Mouse (Mus musculus) kidney, adult 8-10 months (tissue): ENCODE data around the gene Kcnq1.

ENCODE experiments used
- DNase-seq, 2 experiments: peaks; one replicate each; pipeline ENCODE4 v3.0.0; 2022

Gene Kcnq1

GRCm38 (mm10) chr7:143432631-143433030, 326.5 kb downstream of the Kcnq1 start:
- no peak for DNase-seq

DNA sequence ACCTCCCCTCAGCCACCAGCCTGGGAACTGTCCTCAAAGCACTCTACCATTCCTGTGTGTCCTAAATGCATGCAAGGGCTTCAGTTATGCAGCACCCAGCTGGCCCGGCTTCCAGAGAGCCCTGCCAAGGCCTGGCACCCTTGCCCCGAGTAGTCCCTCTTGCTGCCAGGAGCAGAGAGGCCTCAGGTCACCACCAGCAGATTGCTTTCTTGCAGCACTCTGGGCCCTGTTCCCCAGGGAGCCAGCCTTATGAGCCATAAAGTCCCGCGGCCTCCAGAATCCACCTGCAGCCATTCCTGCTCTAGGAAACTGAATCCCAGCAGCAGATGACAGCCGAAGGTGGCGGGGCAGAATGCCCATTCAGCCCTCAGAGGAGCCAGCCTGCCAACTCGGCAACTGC, 327.2 kb downstream of the Kcnq1 start:
- DNase-seq = peak; percentile 15 to 39

GRCm38 (mm10) chr7:143437231-143437893, 331.2 kb downstream of the Kcnq1 start:
- DNase-seq = no peak

GRCm38 (mm10) chr7:143437894-143438581, 331.9 kb downstream of the Kcnq1 start:
- DNase-seq = no peak

- DNase-seq = no peak
Measured at GRCm38 (mm10) chr7:143438965-143439364, 332.8 kb downstream of the Kcnq1 start.

DNA sequence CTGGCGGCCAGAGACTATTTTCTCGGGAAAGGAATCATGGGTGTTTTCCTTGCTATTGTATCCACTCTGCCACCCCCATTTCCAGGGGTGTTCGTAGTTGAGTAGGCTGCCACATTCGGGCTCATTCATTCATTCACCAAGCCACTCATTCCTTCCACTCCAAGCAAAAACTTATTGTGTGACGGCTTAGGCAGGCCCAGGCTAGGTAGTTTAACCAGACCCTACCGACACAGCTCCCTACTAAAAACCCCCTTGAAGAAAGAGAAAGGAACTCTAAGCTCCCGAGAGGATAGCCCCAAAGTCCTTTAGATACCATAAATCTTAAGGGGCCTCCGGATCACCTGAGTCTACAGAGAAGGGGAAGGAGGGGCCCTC, 338.4 kb downstream of the Kcnq1 start:
- no peak for DNase-seq

GRCm38 (mm10) chr7:143444955-143445648, 338.9 kb downstream of the Kcnq1 start:
- no peak for DNase-seq

DNA sequence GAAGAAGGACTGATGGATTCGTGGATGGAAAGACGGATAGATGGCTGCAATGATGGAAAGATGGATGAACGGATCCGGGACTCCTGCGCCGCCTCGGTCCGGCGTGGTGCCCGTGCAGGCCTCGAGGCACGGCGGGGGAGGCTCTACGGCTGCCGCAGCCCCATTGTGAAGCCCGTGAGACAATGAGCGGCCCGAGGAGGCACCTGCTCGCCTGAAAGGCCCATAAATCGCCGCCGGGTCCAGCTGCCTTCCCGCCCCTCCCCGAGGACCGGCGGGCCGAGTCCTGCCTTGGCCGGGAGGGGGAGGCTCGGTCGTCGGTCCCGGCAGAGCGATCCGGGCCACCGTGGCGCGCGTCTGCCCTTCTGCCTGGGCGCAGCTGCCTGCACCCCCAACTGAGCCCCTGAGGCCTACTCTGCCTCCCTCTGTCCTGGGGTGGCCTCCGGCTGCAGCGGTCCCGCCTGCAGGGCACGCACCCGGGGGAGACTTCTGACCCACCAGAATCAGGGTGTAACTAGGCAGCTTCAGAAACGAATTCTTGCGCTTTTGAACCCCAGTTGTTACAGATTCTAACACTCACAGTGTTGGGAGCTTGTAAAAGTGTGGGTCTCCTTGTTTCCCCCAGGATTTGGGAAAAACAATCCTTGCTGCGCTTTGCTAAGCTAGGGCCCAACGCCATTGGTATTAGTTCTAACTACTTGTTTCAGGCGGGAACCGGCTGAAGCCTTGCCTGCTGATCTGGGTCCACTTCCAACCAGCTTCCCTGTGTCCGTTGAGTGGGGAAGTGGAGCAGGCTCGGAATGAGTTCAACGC, 339.7 kb downstream of the Kcnq1 start:
- no peak for DNase-seq

GRCm38 (mm10) chr7:143447130-143447529, 341.0 kb downstream of the Kcnq1 start:
- DNase-seq = no peak

- DNase-seq = no peak
Measured at GRCm38 (mm10) chr7:143458963-143459331, 352.8 kb downstream of the Kcnq1 start.

- no peak for DNase-seq
Measured at GRCm38 (mm10) chr7:143459332-143460211, 353.4 kb downstream of the Kcnq1 start.

DNA sequence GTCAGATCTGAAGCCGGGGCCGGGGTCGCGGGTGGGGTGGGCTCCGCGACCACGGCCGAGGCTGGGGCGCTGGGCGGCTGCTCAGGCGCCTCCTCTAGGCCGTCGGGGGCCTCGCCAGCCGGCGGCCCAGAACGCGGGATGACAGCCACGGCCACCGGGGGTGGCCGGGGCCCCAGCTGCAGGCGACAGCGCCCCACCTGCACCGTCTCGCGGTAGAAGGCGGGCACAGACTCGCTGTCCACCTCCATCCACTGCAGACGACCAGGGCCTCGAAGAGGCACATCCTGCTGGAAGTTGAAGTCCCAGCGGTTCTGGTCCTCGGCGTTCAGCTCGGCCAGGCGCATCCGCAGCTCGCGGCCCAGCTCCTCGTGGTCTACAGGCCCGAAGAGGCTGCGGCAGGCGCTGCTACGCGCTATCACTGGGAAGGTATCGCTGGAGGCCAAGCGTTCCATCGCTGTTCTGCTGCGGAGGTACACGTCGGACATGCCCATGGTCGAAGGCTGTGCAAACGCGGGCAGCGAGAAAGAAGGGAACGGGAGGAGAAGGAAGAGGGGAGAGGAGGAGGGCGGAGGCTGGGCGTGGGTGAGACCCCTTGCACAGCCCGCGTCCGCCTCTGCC, 354.2 kb downstream of the Kcnq1 start:
- no peak for DNase-seq

DNA sequence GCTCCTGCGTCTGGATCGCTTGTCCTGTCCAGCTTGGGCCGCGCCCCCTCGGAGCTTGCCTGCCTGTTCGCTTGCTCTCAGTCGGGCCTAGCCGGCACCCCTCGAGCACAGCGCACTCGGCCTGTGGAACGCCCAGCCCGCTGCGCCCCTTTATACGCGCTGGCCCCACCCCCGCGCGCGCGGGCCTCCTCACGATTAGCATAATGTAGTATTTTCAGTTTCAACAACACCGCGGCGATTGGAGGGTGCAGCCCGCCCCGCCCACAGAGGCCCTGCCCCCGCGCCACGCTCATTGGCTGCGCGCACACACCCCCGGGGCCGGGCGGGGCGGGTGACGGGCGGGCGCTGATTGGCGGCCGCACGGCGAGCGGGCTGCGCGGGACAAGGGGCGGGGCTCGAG, 354.7 kb downstream of the Kcnq1 start, which contains the start of gene Cdkn1c:
Gene Cdkn1c, minus strand, starts transcription at position 177 of the 400 bp plus-strand sequence.
- DNase-seq = peak; percentile 83 to 88

DNA sequence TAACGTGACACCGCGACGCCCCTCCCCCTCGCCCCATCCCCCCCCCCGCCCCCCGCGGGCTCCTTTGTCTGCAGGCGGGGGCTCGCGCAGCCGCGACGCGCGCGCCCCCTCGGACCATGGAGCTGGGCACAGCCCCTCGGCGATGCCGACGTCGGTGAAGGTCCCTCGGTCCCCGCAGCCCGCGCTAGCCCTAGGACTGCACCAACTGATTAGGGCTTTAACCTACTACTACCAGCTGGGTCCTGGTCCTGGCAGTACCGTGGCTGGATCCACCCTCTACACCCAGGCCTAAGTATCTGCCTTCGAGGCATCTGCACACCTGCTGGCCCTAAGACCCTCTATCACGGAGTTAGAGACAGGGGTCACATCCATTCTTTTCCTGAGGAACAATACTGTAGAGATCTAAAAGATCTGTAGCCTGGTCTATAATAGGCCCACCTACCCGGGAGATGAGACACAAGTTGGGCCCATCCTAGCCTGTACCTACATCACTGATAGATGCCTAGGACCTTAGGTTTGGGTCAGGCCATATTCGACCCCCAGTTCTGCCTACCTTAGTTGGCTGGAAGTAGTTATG, 355.2 kb downstream of the Kcnq1 start:
- DNase-seq = no peak

- no peak for DNase-seq
Measured at GRCm38 (mm10) chr7:143461920-143462319, 355.8 kb downstream of the Kcnq1 start.

DNA sequence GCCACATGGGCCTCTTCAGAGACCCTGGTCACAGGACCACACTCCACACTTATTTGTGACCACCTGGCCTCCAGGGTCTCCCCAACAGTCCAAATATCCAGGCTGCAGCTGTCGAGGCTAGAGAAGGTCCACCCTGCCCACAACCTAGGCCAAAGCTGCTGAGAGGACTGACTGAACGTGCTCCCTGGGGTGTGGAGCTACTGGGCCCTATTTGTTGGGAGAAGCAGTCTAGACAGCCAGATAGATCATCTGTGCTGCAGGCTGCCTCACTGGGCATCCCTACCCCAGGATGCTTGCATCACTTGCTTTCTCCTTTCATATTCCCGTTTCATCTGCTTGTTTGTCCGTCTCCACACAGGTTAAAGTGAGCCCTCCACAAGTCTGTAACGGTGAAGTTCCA, 356.4 kb downstream of the Kcnq1 start:
- no peak for DNase-seq

- DNase-seq = peak; percentile 33 to 63
Measured at GRCm38 (mm10) chr7:143463865-143464415, 357.8 kb downstream of the Kcnq1 start.

DNA sequence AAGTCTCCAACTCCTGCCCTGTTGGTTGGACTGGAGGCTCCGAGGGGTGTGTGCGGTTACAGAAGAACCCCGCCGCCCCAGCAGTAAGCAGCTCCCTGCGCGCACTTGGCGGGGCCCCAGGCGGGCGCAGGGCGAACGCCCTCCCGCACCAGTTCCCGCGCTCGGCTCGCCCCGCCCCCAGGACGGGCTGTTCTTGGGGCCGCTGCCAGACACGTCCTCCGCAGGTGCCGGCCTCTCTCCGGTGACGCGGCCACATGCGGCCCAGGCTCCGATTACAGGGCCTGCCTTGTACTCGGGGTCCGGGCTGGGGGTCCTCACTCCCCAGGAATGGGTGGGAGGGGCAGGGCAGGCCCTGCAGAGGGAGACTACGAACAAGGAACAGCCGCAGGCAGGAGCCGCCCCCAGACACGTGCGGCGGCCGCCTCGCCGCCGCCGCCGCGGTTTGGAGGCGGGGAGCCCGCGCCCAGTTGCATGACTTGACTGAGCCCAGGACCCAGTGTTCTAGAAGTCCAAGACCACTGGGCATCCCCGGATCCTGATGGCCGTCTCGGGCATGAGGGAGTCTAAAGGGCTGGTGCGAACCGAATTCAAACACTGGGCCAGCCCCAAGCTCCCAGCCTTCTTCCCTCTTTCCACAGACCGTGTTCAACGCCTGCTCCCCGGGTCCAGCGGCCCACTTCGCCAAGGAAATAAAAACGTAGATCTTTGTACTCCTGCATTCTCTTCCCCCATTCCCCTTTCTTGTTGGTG, 358.8 kb downstream of the Kcnq1 start:
- DNase-seq = peak in 1 of 2 experiments; percentile 46

GRCm38 (mm10) chr7:143466099-143466677, 360.0 kb downstream of the Kcnq1 start:
- DNase-seq = peak; percentile 58 to 80

GRCm38 (mm10) chr7:143467714-143468113, 361.6 kb downstream of the Kcnq1 start:
- DNase-seq = no peak
